Mouse (Mus musculus): ENCODE results near the gene Nsd2.

DNA sequence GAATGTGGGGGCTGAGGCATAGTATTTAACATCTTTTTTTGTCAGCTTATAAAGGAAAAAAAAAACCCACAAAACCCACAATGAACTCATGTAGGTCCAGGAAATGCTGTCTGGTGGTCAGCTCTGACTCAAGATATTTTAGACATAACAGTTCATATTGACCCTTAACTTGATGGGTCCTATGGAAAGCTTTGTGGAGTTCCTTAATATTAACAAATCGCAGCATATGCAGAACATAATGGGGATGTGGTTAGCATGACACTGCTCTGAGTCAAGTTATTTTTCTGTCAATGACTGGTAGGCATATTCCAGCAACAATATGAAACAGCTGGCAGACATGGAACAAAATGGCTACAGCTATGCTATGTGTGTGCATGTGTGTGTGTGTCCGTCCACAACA, 17.2 kb upstream of the Nsd2 start:
- TF ChIP-seq CTCF (IDR thresholded peaks at IDR 0.05; ENCODE audit: low read depth) (no peak), EP300 (IDR thresholded peaks at IDR 0.05; ENCODE audit: low read depth) (no peak)

Measured in liver, postnatal 0 days (tissue).